Mouse (Mus musculus): ENCODE results near the gene Ccdc170.
A peak's percentile ranks its signal among the peaks of the same experiment; 100 is the strongest.
"Not testable (repeated sequence)": the region's sequence is repeated elsewhere in the genome, so short reads cannot be mapped to it uniquely, and the experiment has no call there.

Gene Ccdc170

DNA sequence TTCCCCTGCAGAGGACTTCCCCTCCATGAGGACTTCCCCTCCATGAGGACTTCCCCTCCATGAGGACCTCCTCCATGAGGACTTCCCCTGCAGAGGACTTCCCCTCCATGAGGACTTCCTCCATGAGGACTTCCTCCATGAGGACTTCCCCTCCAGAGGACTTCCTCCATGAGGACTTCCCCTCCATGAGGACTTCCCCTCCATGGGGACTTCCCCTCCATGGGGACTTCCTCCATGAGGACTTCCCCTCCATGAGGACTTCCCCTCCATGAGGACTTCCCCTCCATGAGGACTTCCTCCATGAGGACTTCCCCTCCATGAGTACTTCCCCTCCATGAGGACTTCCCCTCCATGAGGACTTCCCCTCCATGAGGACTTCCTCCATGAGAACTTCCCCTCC is 119.3 kb downstream of the Ccdc170 start:
- DNase-seq, result not testable (repeated sequence)

DNA sequence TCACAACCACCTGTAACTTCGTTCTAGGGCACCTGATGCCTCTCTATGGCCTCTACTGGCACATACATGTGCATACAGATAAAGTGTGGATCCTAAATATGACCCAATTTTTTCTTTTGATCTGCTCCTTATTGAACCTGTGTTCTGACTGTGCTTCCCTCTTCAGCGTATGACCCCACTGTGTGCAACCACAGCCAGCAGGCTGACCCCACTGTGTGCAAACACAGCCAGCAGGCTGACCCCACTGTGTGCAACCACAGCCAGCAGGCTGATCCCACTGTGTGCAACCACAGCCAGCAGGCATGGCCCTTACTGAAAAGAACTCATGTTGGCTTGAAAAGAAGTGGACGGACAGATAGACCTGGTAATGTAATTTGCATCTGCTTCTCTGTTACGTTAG is 120.2 kb downstream of the Ccdc170 start:
- DNase-seq, result no peak

DNA sequence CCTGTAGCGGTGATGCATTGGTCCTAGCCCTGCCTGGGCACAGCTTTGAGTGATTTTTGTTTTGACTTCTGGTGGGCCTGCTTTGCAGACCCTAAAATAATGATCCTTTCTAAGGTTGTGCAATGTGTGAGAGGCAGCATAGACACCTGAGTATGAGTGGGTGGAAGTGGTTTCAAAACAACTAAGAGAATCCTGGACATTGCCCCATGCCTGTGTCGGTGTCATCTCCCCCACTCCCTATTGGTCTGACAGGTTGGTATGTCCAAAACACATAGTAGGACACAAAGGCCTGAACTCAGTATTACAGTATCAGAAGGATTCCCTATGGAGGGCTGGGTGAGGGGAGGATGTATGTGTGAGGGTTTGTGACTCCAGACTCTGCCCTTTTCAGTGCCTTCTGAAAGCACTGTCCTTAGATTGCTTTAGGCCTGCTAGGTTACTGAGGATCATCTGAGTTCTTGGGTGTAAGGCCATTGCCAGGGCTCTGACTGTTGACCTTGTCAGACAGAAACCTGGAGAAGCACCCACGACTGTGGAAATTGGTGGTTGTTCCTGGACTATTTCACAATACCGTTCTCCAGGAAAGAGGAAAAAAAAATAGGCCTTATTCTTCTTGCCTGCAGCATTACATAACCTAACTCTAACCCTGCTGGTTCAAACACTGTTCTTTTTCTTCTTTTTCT is 122.4 kb downstream of the Ccdc170 start:
- no peak for DNase-seq

DNA sequence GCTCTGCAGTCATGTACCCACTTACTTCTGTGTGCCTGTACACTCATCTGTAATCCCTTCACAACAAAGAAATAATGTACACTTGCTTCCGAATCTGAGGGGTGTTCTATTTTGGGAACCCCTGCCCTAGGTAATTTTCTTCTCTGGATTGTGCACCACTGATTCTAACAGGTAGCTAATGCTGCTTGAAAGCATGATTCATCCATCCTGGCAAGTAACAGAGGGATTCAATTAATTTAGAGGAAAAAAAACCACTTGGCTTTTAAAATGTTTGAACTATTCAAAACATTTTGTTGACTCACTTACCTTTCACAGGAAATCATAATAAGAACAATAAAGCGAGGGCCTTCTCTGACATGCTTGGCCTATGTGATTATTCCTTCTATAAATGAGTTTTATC is 127.9 kb downstream of the Ccdc170 start:
- no peak for DNase-seq

DNA sequence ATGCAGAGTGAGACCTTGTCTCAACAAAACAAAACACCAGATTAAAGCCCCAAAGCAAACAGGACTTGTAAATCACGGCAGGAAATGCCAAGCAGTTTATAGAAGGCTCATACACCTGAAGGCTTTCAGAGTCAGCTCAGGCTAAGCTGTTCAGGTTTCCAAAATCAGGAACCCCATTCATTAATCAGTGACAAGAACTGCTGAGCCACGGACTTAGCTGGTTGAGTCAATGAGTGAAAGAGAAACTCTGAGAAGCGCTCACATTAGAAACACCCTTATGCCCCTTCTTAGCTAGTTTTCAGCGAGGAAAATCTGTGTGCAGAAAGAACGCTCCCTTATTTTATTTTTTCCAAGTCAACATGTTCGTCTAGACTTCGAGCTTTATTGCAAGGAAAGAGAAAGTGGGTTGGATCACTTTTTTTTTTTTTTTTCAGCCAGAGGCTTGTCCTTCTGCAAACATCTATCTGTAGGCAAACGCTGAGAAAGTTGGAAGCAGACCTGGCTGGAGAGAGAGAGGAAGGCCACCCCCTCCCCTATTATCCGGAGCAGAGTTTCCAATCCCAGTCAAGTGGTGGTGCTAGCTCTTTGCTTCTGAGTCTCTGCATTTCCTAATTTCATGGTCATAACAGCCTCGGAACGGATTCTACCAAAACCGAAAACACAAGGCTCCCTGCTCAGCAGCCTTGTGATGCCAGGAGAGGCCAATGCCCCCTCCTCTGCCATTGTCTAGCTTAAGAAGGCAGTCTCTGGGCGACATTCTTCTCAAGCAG is 129.3 kb downstream of the Ccdc170 start, which contains the start of gene Esr1:
Gene Esr1, plus strand, starts transcription at position 208 of the 770 bp plus-strand sequence.
- DNase-seq, result peak; percentile 26
